Mouse (Mus musculus): ENCODE data around the gene Tef. TPM values are rescaled to one million over a fixed set of nuclear protein-coding genes. Genes with fewer than 3 reads are reported as not detected.
A peak's percentile ranks its signal among the peaks of the same experiment; 100 is the strongest.

Tef gene
- total RNA-seq, 4 experiments from 2014 or later, result 255 to 311 (median 291) TPM

DNA sequence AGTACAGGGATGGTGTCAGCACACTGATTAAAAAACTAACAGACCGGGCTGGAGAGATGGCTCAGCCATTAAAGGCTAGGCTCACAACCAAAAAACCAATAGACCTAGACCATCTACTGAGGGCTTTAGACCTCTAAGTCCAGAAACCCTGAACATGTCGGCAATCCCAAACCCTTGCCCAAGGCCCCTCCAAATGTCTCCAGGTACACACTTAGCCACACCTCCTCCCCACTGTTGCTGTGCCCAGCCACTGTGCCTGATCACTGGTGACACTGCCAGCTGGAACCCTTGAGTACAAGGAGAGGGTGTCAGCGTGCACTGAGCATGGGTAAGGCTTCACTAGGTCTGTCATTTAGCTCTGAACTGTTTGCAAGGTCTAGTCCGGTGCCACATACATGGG, 3.8 kb upstream of the Tef start:
- no peak for DNase-seq (ENCODE audit: low spot score in 2 of 2)

DNA sequence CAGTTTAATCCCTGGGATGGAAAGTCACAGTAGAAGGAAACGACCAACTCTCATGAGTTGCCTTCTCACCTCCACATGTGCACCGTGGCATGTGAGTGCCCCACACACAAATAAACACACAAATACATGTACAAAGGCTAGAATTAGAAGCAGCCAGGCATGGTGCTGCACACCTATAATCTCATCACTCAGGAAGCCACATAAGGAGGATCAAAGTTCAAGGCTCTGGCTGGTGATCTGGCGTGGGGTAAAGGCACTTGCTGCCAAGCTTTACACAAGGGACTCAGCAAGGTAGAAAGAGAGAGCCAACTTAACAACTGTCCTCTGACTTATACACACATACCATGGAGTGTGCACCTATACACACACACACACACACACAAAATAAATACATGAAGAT, 1.8 kb upstream of the Tef start:
- DNase-seq (ENCODE audit: low spot score in 2 of 2), result no peak

DNA sequence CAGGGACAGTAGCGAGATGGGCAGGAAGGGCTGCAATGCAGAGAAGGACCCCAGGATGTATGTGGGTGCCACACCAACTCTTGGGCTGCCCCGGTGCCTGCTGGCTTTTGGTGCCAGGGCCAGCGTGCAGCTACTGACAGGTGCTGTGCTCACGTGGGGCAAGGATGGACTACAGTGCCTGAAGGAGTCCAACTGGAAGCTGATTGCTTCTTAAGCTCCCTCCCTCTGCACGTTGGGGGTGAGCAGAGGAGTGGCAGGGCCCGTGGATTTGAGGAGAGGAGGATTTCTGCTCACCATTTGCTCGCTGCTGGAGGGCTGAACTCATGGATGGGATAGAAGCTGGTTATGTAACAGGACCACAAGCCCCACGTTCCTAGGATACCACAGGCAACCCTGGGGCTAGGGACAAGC, 725 bp downstream of the Tef start:
- peak in 1 of 2 experiments; percentile 79 for DNase-seq (ENCODE audit: low spot score in 2 of 2)

DNA sequence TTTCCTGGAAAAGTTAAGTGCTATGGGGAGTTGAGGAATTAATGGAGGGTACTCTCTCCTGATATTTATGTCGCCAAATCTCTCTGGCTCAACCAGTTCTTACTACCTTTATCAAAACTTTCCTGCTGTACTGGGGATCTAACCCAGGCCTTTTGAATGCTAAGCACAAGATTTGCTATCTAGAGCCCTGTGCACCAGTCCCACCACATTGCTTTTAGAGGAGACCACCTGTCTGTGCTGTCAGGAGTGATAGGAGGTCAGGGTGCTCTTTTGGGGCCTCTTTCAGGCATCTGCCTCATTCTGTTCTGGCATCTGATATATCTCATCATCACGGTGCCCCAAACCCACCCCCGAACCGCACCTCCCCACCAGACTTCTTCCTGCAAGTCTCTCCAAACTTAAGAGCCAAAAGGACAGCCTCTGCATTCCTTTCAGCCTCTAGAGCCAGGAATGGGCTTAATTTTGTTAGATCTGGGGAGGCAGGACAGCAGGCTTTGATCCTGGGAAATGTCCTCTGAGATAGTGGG, 1.3 kb downstream of the Tef start:
- DNase-seq (ENCODE audit: low spot score in 2 of 2), result no peak

DNA sequence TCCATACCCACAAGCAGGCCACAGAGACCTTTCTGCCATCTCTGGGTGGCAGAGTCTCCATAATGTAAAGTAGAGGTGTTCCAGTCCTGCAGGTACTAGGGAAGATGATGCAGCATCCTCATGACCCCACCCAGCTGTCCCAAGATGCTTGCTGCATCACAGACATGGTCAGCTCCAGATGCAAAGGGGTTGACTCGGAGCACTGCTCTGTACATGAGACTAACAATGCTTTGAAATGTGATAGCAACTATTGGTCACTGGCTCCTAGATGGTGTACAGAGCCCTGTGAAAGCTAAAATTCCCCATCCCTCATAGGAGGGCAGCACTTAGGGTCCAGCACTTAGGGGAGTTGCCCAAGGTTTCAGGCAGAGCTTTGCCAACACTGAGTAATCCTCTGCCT, 2.0 kb downstream of the Tef start:
- no peak for DNase-seq (ENCODE audit: low spot score in 2 of 2)

DNA sequence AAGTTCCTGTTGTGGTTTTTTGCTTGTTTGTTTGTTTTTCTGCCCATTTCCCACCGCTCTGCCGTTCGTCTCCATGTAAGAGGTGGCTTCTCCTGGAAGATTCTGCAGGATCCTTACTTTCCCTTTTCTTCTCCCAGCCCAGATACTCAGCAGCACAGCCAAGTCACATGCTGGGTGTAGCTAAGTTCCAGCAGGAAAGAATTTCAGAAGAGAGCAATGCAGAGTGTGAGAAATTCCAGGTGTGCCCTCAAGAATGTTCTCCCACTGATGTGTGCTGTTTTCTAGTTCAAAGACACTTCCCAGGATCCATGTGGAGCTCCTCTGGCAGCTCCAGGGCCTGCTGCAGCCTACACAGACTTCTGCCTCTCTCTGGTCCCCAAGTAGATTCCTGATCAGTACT, 2.7 kb downstream of the Tef start:
- DNase-seq (ENCODE audit: low spot score in 2 of 2), result no peak

DNA sequence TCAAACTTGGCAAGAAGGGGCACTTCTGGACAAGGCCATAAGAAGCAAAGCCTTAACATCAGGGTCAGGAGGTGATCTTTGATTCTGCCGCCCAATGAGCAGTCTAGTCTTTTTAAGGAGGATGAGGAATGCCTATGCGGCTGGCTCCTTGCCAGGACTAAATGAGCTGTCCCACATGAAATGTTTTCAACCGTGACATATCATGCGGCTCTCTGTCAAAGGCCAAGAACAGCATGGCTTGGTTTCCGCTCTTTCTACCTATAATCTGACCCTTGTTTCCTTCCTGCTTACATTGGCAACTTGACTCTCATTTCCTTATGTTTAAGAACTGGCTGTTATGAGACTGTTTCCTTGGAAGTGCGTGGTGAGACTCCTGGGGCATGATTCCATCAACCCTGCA, 3.4 kb downstream of the Tef start:
- DNase-seq (ENCODE audit: low spot score in 2 of 2), result no peak

DNA sequence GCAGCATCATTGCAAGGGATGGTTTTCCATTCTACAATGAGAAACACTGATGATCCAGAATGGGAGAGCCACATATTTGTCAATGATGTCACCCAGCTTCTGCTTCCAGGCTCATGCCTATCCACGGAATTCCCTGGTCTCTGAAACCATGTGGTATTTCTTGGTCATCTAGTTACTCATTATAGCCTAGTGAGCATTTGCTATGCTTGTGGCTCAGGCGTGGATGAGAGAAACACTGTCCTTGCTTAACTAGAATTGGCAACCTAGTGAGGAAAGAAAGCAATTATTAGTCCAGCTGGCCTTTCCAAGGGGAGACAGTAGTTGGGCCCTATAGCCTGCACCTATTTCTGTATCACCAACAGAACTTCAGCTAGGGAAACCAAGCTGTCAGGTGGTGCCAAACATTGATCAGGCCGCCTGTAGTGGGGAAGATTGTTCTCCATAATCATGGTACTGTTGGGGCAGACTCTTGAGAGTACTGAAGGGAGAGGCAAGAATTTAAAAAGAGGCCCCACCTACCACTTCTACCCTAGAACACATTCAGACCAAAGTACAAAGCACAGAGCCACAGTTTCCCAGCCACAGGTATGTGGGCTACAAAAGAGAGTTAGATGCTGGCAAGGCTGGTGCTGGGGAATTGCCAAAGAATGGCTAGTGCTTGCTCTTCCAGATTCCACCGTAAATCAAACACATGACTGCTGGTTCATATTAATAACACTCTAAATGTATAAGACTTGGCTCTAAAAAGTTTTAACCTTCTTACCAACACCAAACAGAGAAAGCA, 4.6 kb downstream of the Tef start:
- no peak for DNase-seq (ENCODE audit: low spot score in 2 of 2)

DNA sequence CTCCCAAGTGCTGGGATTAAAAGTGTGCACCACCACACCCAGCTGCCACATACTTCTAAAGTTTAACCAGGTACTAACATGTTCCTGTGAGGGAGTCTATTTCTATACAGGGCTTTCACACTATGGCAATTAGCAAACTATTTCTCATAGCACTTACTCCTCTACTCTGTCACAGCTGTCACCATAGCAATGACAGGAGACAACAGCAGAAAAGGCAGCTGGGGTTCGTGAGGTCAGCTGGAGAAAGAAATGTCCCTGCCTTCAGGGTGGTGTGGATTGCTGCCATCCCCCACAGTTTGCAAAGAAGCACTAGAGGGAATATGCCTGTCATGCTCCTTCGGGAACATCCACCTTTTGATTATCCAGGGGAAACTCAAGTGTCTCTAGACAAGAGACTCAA, 6.6 kb downstream of the Tef start:
- DNase-seq (ENCODE audit: low spot score in 2 of 2), result no peak

DNA sequence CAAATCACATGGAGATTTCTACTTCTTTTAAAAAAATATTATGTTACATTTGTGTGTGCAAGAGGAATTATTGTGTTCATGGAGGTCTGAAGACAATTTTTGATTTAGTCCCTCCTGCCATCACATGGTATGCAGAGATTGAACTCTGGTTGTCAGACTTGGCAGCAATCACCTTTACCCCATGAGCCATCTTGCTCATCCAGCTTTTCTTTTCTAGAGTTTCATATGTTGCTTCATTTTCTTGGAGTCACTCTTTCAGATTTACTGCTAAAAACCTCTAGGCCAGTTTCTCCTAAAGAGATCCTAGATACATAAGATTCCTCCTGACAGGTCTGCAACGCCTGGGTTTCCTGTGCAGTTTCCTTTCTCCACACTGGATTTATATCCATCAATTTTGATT, 7.3 kb downstream of the Tef start:
- DNase-seq (ENCODE audit: low spot score in 2 of 2), result no peak

DNA sequence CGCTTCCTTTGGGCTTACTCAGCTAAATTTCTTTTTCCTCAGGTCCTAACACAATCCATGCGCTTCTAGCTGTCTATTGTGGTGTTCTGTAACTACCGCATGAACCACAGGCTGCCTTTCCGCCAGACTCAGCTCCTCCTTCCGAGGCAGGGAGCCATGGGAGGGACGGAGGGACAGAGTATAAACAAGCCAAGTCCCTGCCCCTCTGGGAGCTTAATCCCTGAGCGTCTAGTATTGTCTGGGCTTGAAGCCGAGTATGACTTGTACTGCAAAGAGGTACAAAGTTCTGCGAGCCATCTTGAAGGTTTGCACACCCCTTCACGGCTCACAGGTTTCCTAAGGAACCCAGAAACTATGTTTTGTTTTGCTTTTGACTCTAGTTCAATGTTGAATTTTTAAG, 7.9 kb downstream of the Tef start:
- peak; percentile 62 to 85 for DNase-seq (ENCODE audit: low spot score in 2 of 2)

DNA sequence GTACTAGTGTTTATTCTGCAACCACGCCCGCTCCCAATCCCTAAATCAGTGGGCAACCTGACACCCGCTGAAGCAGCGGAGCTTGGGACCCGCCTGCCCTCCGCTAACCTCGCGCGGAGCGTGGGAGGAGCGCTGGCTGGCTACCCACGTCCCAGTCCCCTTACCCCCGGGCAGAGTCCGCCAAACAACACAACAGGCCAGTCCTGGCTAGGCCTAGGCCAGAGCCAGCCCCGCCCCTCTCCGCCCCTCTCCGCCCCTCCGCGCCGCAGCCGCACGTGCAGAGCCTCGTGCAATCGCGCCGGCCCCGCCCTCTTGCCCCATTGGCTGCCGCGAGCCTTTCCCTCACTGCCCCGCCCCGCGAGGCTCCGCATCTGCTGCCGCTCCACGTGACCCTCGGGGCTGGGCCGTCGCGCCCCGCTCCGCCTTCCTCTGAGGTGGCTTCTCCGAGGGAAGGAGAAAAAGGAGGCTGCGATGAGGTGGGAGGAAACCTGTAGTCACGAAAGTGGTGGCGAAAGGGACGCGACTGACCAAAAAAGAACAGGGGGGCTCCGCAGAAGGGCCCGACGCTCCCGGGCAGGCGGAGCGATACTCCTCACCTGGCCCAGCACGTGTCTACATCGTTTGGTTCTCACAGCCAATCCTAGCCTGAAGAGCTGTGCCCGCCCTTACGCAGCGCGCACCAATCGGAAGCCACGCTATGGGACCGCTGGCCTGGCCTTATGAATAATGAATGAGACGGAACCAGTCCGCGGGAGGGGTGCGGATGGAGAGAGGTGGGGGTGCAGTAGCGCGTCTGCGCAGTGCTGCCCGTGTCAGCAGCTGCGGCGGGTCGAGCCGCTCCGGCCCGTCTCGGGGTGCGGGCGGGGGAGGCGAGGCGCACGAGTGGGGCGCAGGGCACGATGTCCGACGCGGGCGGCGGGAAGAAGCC, 8.7 kb downstream of the Tef start:
- peak; percentile 93 to 99 for DNase-seq (ENCODE audit: low spot score in 2 of 2)

DNA sequence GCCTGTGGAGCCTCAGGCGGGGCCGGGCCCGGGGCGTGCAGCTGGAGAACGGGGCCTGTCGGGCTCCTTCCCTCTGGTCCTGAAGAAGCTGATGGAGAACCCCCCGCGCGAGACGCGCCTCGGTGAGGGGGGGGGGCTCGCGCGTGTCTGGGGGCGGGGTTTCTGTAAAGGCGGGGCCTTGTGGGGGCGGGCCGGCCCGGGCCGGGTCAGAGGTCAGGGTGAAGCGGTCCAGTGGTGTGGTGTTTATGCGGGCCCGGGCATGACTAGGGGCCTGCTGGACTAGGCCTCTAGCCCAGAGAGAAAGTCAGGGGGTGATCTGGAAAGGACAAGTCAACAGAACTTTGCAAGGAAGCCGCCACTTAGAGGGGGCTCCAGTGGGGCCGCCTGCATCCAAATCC, 9.4 kb downstream of the Tef start:
- DNase-seq (ENCODE audit: low spot score in 2 of 2), result no peak

DNA sequence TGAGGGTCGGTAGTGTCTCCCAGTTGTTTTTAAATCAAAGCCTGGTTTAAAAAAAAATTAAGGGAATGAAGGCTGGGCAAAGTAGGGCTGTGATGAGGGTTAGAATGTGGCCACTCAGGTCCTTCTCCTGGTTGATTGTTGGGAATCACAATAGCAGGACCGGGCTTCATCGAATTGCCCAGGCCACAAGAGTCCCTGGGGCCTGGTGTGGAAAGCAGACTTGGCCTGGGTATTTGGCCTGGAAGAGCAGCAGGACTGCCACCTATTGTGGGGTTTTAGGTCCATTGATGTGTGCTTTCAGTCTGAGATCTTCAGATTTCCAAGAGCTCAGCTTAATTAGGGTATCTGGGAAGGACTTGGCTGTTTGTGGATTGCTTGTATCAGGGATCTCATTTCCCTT, 10.1 kb downstream of the Tef start:
- no peak for DNase-seq (ENCODE audit: low spot score in 2 of 2)

DNA sequence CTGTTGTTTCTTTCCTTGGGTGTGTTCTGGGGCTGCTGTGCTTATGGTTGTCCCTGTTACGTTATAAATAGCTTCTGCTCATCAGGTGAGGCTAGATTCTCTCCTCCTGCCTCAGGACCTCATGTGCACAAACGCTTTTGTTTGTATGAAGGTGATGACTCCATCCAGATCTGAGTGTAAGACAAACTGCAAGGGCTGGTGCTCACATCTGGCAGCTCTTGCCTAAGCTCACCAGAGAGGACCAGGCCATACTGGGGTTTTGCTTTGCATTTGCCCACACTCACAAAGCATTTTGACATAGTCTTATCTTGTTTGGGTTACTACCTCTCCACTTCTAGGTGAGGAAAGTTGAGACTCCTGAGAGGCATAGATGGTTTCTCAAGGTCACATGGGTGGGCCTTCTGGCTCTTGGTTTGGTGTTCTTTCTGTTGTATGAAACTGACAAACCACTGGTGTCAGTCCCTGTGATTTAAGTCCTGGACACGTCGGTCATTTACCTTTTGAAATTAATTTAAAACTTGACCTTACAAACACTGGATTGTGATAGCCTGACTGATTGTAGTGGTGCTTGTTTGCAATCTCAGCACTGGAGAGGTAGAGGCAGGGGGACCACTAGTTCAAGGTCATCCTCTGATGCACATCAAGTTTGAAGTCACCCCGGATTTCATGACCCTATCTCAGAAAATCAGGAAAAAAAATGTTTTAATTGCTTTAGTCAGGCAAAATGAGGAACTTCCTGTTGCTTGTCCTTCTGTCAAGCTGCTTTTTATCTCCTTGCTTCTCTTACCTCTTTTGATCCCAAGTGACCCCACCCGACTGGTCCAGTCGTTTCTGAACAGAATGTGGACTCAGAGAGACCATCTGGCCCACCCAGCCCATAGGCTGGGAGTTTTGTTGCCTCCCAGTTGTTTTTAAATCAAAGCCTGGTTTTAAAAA, 10.7 kb downstream of the Tef start:
- no peak for DNase-seq (ENCODE audit: low spot score in 2 of 2)

DNA sequence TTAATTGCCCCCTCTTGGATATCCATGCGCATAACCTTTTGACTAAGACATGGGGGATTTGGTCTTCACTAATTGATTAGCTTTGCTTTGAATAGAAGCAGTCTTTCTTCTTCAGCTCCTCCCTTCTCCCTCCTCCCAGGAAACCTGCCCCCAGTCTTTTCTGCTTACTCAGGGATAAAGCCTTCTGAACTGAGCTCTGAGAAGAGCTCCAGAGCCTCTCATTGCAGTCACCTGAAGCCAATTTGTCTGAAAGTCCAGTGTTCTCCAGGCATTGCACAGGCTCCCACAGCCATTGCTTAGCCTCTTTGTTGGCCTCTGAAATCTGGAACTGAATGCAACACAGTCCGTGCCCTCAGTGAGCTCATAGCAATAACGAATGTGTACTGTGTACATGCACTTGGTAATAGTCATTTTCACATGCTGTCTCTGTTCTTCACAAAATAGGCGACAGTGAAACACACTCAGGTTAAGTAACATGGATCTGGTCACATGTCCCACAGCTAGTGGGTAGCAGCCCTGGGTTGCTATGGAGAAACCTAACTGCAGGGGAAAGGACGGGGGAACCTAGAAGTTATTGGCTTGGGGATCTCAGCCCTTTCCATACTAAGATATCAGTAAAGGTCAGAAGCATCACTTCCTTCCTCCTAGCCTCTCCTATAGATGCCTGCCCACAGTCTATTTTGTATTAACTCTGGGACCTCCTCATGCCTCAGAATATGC, 11.9 kb downstream of the Tef start:
- no peak for DNase-seq (ENCODE audit: low spot score in 2 of 2)

DNA sequence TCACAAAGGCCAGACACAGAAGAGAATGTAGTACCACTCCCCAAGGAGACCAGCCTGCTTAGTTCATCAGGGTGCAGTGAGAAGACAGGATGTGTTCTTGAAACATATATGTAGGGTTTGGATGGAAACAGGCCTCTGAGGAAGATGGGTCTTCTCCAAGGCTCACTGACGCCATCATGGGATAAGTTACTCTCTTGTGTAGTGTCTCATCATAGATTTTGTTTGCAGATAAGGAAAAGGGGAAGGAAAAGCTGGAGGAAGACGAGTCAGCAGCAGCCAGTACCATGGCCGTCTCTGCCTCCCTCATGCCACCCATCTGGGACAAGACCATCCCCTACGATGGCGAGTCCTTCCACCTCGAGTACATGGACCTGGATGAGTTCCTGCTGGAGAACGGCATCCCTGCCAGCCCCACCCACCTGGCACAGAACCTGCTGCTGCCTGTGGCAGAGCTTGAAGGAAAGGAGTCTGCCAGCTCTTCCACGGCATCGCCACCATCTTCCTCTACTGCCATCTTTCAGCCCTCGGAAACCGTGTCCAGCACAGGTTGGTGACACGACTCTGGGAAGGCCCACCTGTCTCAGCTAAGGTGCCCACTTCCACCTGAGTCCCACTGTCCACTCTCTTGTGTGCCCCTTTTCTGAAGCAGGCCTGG, 12.6 kb downstream of the Tef start:
- peak in 1 of 2 experiments; percentile 46 for DNase-seq (ENCODE audit: low spot score in 2 of 2)

DNA sequence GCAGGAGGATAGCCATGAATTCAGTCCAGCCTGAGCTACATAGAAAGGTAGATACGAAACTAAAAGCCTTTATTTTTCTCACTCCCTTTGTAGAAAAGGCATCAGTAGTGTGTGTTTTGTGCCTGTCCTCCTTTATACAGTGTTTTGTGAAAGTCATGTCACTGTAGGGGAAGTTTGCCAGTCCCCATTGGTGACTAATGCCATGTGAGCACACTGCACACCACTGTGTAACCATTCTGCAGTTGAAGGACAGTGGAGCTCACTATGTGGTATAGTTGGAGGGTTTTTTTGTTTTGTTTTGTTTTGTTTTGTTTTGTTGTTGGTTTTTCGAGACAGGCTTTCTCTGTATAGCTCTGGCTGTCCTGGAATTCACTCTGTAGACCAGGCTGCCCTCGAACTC, 16.2 kb downstream of the Tef start:
- no peak for DNase-seq (ENCODE audit: low spot score in 2 of 2)

DNA sequence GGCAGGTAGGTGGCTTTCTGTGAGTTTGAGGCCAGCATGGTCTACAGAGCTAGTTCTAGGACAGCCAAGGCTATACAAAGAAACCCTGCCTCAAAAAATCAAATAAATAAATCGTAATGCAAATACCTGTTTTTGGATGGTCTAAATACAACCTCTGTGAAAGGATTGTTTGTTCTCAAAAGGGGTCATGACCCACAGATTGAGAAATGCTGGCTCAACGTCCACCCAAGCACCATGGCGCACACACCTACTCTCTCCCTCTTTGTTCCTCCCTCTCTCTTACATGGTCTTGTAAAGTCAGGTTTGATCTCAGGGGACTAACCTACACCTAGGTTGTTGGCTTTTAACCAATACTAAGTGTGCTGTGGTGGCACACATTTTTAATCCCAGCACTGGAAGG, 20.4 kb downstream of the Tef start:
- no peak for DNase-seq (ENCODE audit: low spot score in 2 of 2)

DNA sequence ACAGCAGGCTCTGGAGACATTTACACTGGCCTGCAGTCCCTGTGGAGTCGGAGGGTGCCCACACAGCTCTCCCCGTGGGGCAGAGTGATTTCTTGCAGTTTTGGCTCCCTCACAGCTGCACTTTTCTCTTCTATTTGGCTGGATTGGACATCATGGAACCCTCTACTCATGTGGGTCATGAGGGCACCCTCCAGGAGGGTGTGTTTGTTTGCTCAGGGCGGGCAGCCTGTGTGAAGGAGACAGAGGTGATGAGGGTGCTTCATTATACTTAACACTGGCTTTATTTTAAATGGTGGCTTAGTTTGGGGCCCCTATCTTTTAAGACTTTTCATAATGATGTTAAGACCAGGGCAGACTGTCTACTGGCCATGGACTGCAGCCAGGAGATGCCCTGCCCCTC, 22.6 kb downstream of the Tef start:
- DNase-seq (ENCODE audit: low spot score in 2 of 2), result no peak
